Mouse (Mus musculus): Measurements from ENCODE around the gene Trrap.

- no peak for TF ChIP-seq NRF1 (IDR thresholded peaks at IDR 0.05; ENCODE audit: low read depth, low read length)
- no peak for TF ChIP-seq ZKSCAN1 (IDR thresholded peaks at IDR 0.05; ENCODE audit: borderline replicate concordance, low read depth, low read length)
- TF ChIP-seq TBP (conservative IDR thresholded peaks at IDR 0.05; ENCODE audit: low read depth, low read length), result no peak
- no peak for TF ChIP-seq POLR2A (IDR thresholded peaks at IDR 0.05; ENCODE audit: low read depth, low read length)
- no peak for TF ChIP-seq ETS1 (conservative IDR thresholded peaks at IDR 0.05; ENCODE audit: low read depth, low read length)
Measured at GRCm38 (mm10) chr5:144866923-144867322, 99.4 kb downstream of the Trrap start.
